Mouse (Mus musculus): Measurements from ENCODE around the gene Pkig.

Gene Pkig

GRCm38 (mm10) chr2:163744801-163745570 lies 86.8 kb downstream of the Pkig start:
- no peak for DNase-seq (ENCODE audit: low read depth in 2 of 2, low spot score in 2 of 2)

- DNase-seq (ENCODE audit: low read depth in 2 of 2, low spot score in 2 of 2): peak; percentile 8 to 39
These were observed 91.7 kb downstream of the Pkig start, which contains the start of gene Ada for GRCm38 (mm10) chr2:163749647-163750611. TSS of gene Ada (minus strand) at chr2:163750239.

GRCm38 (mm10) chr2:163754228-163754627 lies 96.0 kb downstream of the Pkig start:
- DNase-seq (ENCODE audit: low read depth in 2 of 2, low spot score in 2 of 2): no peak

- DNase-seq (ENCODE audit: low read depth in 2 of 2, low spot score in 2 of 2): no peak
These were observed 98.5 kb downstream of the Pkig start for GRCm38 (mm10) chr2:163756723-163757122.

- DNase-seq (ENCODE audit: low read depth in 2 of 2, low spot score in 2 of 2): no peak
These were observed 100.0 kb downstream of the Pkig start for GRCm38 (mm10) chr2:163758146-163758545.

GRCm38 (mm10) chr2:163760589-163760988 lies 102.4 kb downstream of the Pkig start:
- DNase-seq (ENCODE audit: low read depth in 2 of 2, low spot score in 2 of 2): no peak

- DNase-seq (ENCODE audit: low read depth in 2 of 2, low spot score in 2 of 2): no peak
These were observed 103.2 kb downstream of the Pkig start for GRCm38 (mm10) chr2:163761402-163761801.

- DNase-seq (ENCODE audit: low read depth in 2 of 2, low spot score in 2 of 2): no peak
These were observed 108.1 kb downstream of the Pkig start for GRCm38 (mm10) chr2:163766261-163766660.

- DNase-seq (ENCODE audit: low read depth in 2 of 2, low spot score in 2 of 2): no peak
These were observed 108.7 kb downstream of the Pkig start for GRCm38 (mm10) chr2:163766890-163767289.

GRCm38 (mm10) chr2:163770731-163771130 lies 112.5 kb downstream of the Pkig start:
- no peak for DNase-seq (ENCODE audit: low read depth in 2 of 2, low spot score in 2 of 2)
